Mouse (Mus musculus) liver, postnatal 0 days (tissue): Measurements from ENCODE around the gene Gtf3c3.

ENCODE experiments used
- CTCF ChIP-seq: sonication (generic); IDR thresholded peaks from 2 replicates; pipeline ENCODE4 v1.5.1; 2016; ENCODE audit warnings: antibody characterized with exemption, low read depth
- EP300 ChIP-seq: IDR thresholded peaks from 2 replicates; pipeline ENCODE4 v1.6.1; 2016; ENCODE audit warnings: antibody characterized with exemption, low read depth, mild to moderate bottlenecking

- no peak for TF ChIP-seq CTCF
- no peak for TF ChIP-seq EP300
Observed at GRCm38 (mm10) chr1:54468662-54469061, 29.9 kb upstream of the Gtf3c3 start.
